Mouse (Mus musculus): ENCODE measurements around the gene Mthfsl.
"Not testable (repeated sequence)": the region's sequence is repeated elsewhere in the genome, so short reads cannot be mapped to it uniquely, and the experiment has no call there.

Mthfsl gene

DNA sequence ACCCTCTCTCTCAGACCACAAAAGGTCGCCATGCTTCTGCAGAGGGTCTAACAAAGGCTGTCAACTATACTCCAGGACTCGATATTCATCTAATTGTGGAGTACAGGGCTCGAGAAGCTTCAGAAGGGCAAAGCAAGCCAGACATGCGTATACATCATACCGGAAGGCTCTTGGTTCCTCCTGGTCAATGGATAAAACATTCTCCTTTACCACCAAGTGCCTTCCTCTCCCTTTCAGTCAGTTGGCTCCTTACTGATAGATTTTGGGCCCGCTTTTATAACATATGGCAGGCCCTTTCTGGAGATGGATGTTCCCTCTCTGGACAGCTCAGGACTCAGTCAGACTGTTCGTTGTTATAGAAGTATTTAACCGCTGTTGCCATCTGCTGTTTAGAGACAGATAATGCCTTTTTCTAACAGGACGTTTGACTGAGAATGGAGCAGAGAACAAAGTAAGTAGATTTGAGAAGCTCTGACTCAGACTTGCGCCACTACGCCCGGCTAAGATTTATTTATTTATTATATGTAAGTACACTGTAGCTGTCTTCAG is at the start of gene Mthfsl:
Gene Mthfsl, minus strand, starts transcription at position 308 of the 549 bp plus-strand sequence.
- DNase-seq (ENCODE audit: low spot score in 2 of 2) = not testable (repeated sequence)

DNA sequence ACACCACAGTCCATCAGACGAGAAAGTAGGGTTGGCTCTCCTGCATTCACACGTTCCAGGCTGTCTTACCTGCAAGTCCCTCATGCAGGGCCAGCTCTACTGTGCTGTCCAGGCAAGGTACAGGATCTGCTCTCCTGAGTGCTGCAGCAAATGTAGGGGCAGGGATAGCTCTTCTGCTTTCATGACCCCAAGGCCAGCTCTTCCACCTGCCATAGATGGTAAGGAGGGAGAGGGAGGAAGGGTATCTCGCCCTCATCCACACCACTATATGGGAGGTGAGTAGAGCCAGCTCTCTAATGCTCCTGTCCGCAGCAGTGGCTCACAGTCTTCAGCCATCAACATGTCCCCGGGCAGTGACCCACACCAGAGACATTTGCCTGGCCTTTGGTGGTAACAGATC is 49.4 kb upstream of the Mthfsl start:
- DNase-seq (ENCODE audit: low spot score in 2 of 2) = not testable (repeated sequence)

DNA sequence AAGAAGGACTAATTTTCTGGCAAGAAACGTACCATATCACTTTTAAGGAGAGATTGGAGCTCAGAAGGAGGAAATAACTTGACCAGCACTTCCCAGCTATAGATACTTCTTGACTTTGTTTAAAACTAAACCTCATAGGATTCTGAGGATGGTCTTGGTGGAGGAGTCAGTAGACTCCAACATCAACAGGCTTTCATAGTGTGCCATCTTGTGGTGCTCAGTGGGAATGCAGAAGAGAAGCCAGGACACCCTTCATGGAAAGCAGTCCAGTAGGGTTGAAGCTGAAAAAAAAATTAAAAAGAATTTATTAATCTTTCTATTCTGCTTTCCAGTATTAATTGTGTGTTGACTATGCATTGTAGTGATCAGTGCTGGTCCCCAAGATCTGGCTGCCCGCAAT is 26.6 kb upstream of the Mthfsl start:
- DNase-seq (ENCODE audit: low spot score in 2 of 2) = peak in 1 of 2 experiments; percentile 32

DNA sequence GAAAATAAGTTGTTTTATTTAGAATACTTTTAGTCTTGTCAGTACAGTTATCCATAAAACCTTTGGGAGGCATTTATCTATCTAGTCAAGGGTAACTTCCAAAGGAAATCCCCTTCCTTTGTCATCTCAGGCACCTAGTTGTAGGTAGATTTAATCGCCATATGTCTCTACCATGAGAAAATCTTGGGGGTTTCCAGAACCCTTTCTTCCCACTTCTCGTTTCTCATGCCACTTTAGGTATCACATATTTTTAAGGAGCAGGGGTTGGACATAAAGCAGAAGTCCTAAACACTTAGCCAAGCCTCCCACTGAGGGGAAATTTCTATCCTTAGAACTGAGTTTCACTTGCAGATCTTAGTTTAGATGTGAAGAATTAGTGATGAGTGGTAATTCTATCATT is 25.9 kb upstream of the Mthfsl start:
- DNase-seq (ENCODE audit: low spot score in 2 of 2) = not testable (repeated sequence)

DNA sequence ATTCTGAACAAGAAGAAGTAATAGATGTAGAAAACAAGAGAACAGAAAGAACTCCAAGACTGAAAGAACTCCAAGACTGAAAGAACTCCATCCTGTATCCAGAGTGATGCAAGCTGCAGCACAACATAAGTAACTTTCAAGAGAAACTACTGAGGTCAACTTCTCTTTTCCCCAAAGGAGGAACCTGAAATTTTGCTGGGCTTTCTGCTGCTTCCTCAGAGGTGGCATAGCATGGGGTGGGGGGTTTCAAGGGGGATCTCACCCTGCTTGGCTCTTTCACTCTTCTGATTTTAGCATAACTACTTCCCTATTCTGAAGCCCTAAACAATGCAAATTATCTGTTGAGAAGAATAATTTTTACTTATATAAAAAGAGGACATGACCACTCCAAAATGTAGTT is 15.2 kb upstream of the Mthfsl start:
- not testable (repeated sequence) for DNase-seq (ENCODE audit: low spot score in 2 of 2)

DNA sequence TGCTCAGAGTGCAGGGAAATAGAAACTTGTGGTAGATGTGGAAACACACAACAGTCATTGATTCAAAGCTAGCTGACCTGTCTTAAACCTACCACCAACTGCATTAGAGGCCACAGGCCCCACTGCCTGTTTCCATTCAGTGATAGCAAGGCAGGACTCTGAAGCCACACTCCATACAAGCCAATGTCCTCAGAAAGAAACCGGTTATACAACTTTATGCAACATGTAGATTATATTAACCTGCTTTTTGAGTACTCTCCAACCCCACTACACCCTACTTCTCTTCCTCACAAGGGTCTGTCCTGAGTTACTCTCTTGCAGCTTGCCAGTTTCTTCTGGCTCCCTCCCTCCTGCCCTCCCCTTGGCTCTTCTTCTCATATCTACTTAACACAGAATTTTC is 13.1 kb upstream of the Mthfsl start:
- DNase-seq (ENCODE audit: low spot score in 2 of 2) = not testable (repeated sequence)

DNA sequence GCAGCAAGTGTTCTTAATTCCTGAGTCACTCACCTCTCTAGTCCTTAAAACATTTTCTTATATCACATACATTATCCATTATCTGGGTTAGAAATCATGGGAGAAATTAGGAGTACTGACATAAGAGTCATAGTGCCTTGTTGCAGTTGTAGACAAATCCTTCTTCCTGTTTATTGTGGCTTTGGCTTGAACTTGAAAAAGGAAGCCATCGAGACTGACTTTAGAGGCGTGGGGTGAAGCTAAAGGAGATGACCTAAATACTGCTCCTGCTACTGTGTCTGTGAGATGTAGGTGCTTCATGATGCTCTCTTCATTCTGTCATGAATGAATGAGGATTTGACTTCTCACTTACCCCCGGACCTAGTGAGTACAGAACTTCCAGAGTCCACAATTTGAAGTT is 12.2 kb upstream of the Mthfsl start:
- not testable (repeated sequence) for DNase-seq (ENCODE audit: low spot score in 2 of 2)

DNA sequence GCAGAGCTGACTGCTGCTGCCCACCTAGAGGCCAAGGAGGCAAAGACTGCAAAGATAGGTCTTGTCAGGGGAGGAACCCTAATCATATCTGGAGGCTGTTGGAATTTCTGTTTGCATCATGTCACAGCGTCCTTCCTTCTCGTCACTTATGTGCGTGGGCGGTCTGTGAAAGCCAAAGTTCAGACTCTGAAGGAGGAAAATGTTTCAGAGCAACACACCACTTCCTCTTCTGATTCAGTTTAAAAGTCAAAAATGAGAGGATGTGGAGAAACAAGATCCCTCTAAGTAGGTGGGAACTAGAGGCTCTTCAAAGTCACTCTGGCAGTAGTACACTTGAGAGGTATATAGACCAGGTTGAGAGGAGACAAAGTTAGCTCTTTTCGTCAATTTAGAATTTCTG is 11.6 kb upstream of the Mthfsl start, which contains the start of gene Bcl2a1d:
Gene Bcl2a1d, minus strand, starts transcription at position 187 of the 400 bp plus-strand sequence.
- DNase-seq (ENCODE audit: low spot score in 2 of 2) = not testable (repeated sequence)

DNA sequence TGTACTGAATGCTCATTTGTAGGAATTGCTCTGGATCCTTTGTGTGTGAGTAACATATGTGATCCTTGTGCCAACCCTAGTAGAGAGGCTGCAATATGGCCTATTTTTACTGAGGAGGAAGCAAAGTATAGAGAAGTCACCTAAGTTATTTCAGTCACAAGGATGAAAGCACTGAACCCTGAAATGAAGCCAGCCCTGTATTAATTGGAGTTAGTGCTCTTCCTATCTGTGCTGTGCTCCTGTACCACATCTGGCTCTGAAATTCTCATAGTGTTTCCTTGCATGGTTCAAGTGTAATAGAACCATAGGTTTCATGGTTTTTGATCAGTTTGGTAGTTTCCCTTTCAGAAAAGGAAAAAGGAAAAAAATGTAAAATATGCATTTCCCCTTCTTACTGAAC is 8.2 kb upstream of the Mthfsl start:
- DNase-seq (ENCODE audit: low spot score in 2 of 2) = not testable (repeated sequence)

DNA sequence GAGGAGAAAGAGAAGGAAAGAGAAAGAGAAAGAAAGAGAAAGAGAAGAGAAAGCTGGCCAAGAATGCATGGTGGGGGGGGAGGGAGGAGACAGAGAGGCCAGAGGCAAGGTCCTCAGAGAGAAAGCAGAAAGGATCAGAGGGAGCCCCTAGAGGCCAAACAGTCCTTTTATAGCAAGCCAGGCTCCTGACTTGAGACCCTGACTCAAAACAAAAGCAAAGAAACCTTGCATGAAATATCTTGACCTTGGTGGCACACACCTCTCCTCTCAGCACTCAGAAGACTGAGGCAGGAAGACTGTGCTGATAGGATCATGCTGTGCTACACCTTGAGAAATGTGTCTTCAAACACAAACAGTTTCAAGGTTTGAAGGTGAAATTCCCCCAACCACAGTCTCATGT is 1.5 kb upstream of the Mthfsl start:
- not testable (repeated sequence) for DNase-seq (ENCODE audit: low spot score in 2 of 2)

DNA sequence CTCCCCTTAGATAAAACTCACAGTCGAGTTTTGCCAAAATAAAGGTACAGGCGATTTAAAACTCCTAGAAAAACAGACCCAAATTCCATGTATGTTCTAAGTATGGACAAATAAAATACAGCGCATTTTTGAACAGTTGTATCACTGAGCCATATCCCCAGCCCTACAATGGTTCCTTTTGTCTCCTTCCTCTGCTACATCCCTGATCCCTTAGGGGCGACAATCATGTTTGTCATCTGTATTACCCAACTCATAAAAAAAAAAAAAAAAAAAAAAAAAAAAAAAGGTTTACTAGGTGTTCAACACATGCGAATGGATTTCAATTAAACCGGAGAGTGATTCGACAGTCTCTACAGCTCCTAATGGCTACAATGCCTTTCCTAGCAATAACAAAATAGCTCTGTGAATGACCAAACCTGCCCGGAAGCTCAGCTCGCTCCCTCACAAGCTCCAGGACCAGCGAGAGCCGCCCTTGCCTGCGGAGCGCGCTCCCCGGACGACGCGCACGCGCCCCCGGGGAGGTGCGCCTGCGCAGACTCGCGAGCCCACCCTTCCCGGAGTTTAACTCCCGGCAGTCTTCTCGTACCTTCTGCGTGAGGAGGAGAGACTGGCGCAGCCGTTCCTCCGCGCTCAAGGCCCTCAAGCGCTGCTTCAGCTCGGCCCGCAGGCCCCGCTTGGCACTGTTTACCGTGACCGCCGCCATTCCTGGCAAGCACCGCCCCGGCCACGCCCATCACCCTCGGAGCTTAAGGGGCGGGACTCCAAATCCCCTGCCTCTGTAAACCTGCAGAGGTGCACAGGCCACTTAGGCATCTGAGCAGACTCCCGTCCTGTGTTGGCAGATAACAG is 799 bp downstream of the Mthfsl start:
- DNase-seq (ENCODE audit: low spot score in 2 of 2) = peak in 1 of 2 experiments; percentile 51

DNA sequence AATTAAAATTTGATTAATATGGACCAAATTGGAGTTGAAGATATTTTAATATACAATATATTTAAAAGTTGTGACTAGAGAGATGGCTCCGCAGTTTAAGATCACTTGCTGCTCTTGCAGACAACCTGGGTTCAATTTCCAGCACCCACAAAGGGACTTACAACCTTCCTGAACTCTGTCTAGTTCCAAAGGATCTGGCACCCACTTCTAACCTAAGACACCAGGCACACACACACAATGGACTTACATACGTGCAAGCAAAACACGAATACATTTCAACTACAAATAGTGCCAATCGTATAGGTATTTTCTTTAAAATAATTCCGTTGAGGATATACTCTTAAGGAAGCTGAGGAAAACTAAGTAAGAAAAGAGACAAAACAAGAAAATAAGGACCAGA is 1.5 kb downstream of the Mthfsl start:
- not testable (repeated sequence) for DNase-seq (ENCODE audit: low spot score in 2 of 2)

DNA sequence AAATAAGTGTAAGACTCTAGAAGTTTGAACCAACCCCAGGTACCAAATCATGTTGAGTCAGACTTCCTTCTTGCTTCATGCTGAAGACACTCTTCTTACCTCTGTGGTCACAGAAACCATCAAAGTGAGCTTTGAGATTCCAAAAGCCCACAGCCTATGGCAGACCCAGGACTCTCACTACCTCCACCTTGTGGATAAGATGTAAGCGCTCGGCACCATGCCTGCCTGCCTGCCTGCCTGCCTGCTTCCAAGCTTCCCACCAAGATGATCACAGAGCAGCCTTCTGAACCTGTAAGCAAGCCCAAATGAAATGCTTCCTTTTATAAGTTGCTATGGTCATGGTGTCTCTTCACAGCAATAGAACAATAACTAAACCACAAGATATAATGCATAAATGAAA is 2.0 kb downstream of the Mthfsl start:
- peak; percentile 64 to 65 for DNase-seq (ENCODE audit: low spot score in 2 of 2)

DNA sequence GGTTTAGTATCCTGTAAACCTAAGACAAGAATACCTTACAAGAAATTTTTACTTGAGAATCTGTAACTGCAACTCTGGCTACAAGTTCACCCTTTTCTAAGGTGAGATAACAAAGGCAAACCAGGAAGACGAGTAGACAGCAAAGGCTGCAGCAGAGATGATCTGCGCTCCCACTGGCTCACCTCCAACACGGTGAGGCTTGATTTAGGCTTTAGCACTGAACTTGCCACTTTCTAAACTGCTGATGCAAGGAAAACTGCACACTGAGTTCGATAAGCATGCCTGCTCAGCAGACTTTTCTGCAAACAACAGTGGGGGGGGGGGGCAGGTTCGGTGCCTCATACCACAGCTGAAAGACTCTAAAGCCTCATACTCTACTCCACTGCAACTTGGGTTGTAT is 5.6 kb downstream of the Mthfsl start:
- not testable (repeated sequence) for DNase-seq (ENCODE audit: low spot score in 2 of 2)

DNA sequence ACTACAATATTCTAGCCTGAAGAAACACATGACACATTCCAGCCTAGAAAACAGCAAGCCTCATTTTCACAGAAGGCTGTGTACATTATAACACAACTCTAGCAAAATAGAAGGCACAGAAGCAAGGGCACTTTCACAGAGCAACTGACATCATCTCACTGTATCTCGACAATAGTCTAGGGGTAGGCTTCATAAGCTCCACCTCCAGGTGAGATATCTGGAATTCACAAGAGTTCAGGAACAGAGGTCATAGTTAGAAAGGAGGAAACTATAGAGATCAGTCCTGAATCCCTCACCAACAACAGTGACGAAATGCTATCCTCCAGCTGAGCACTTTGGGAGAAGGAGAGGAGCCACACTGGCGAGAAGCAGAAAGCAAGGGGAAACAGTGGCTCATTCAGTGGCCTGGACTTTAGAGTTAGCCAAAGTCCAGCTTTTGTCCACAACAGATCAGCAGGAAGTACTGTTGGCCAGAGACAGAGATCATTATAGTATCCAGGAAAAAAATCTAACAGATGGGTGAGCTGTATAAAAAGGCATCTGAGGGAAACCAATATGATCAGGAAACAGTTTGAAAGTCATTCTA is 7.8 kb downstream of the Mthfsl start:
- not testable (repeated sequence) for DNase-seq (ENCODE audit: low spot score in 2 of 2)

DNA sequence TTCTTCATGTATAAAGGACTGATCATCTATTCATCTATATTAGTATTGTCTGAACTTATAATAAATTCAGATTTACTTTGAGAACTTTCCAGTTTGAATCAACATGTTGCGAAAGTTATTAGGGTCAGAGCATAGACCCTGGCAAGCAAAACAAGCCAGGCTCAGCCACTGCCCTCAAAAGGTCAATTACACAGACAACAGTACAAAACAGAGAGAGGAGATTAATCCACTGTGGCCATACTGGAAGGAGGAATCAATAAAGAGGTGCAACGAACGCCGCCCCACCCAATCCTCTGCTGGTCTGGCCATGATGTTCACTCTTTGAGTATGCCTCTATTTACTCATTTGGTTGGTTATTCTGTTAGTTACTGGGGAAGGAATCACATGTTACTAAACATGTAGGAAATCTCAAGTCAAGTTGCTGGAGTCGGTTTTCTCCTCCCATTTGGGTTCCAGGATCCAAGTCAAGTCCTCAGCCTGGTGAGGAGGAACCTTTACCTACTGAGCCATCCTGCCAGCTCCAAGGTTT is 9.1 kb downstream of the Mthfsl start:
- not testable (repeated sequence) for DNase-seq (ENCODE audit: low spot score in 2 of 2)

DNA sequence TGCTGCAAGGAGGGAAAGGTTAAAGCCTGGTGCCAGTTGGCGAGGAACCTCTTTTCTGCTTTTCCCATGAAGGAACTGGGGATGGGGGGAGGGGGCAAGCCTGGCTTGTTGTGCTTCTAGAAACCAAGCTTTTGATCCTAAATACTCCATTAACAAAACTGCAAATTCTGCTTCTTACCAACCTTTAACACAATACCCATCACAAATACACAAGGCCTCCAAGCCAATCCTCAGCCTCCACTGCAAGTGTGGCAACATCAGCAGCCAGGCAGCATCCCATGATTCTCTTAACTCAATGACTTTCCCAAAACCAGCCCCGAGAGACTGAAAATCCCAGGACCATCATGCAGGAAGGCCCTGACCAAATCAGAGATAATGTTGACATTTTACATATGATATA is 9.7 kb downstream of the Mthfsl start:
- not testable (repeated sequence) for DNase-seq (ENCODE audit: low spot score in 2 of 2)

DNA sequence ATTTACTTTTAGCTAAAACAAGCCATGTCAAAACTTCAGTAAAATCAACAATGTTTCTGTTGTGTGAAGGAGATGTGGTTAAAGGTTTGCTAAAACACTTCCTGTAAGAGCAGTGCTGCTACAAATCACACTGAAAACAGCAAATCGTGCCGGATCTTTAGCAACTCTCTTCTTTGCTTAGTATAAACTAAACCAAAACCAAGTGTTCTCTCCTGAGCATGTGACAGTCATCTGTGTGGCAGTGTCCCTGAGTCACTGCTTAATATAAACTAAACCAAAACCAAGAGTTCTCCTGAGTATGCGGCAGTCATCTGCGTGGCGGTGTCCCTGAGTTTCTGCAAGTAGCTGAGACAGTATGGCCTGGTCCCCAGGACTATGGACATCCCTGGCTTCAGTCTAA is 10.3 kb downstream of the Mthfsl start:
- not testable (repeated sequence) for DNase-seq (ENCODE audit: low spot score in 2 of 2)

DNA sequence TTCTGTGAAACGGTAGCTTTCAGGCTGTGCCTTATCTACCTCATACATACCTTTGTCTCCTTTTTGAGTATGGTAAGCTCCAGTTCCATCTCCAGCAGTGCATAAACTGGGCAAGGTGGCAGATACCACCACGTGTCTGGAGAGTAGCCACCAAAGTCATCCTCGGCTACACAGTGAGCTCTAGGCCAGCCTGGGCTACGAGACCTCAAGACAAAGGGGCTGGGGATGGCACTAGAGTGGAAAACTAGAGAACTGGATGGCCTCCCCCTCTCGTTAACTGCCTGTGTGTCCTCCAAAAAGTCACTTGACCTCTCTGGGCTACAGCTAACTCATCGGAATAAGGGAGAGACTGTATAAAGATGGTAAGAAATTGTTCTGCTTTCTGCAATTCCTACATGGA is 10.8 kb downstream of the Mthfsl start:
- peak in 1 of 2 experiments; percentile 33 for DNase-seq (ENCODE audit: low spot score in 2 of 2)

DNA sequence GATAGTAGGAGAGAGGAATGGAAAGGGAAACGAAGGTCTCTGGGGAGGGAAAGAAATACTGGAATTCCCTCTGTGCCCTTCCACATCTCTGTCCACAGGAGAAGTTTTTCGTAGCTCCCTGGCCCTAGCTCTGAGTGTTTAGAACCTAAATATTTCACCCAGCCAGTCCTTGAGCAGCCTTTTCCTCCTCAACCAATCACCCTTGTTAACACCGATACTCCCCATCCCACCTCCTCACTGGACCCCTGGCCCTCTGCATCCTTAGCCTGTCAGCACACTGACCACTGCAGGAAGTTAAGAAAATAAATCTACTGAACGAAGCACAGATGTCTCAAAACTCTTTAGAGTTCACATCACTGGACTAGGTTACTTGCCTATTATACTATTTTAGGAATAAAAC is 13.4 kb downstream of the Mthfsl start:
- DNase-seq (ENCODE audit: low spot score in 2 of 2) = no peak

DNA sequence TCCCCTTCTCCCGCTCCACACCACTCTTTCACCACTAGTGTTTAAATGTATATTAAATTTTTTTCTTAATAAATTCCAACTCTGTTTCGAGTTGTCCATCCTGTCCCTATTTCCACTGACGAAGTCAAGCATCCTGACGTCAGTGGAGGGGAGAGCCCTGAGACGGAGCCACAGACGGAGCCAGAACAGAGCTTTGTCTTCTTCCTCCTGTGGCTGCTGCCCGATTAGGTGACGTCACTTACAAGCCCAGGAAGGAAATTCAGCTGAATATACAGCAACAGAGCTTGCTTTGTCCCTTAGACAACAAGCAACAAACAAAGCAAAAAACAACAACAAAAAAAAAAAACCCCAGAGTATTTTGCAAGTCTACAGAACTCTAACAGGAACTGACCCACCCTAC is 14.9 kb downstream of the Mthfsl start:
- not testable (repeated sequence) for DNase-seq (ENCODE audit: low spot score in 2 of 2)

DNA sequence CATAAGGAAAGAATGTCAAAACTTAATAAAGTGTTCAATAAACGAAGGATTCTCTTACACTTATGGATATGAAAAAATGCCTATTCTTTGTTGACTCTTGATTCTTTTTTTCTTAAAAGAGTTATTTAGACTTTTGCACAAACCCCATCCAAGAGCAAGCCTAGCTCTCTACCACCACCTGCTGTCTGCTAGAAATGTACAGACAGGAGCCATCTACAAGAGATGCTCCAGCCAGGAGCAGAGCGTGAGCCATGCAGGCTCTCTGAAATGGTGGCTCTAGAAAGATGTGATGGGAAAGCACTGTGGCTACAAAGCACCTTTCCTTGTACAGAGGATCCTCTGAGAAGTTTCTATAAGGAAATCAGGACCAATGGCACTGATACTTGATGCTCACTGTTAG is 21.4 kb downstream of the Mthfsl start:
- DNase-seq (ENCODE audit: low spot score in 2 of 2) = not testable (repeated sequence)

Measured in right cerebral cortex, postnatal 10 days (tissue).